Mouse (Mus musculus): ENCODE data around the gene Tcf19. TPM values are rescaled to one million over a fixed set of nuclear protein-coding genes. Genes with fewer than 3 reads are reported as not detected.

The Tcf19 gene
- total RNA-seq, 2 experiments from 2014 or later: 10.7 to 11.4 TPM

- no peak for TF ChIP-seq CTCF (IDR thresholded peaks at IDR 0.05)
- intact Hi-C loops (cut with DNase I): no loop called here
- H3K4me3 ChIP-seq: no peak overlapping the region
- peak overlapping the region; percentile 85; the same call in 1 of the 2 replicates for H3K27ac ChIP-seq
- DNase-seq (ENCODE audit: extremely low spot score in 1 of 2, low spot score in 2 of 2): peak in 1 of 2 experiments; percentile 4
Observed at GRCm38 (mm10) chr17:35548636-35549035, 32.0 kb upstream of the Tcf19 start.

GRCm38 (mm10) chr17:35547465-35547864 is 30.8 kb upstream of the Tcf19 start:
- no peak for TF ChIP-seq CTCF (IDR thresholded peaks at IDR 0.05)
- intact Hi-C loops (cut with DNase I): no loop called here

DNA sequence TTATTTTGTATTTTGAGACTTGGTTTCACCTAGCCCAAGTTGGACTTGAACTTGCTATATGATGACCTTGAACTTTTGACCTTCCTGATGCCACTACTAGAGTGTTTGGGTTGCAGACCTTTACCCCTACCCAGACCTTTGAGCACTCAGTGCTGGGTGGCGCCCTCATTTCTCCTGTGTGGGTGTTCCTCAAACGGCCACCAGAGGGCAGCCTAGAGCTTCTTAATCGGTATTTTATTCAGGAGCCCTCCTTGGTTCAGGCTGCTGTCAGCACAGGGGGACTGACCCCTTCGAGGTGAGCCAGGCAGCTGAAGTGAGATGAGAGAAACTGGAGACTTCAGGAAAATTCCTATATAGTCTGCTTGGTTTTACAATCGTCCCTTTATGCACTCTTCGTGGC is 28.1 kb upstream of the Tcf19 start:
- TF ChIP-seq CTCF (IDR thresholded peaks at IDR 0.05): peak; percentile 95
- Histone ChIP-seq H3K4me3 (no peak overlapping the region), H3K27ac (no peak overlapping the region)
- intact Hi-C loops (cut with DNase I): no loop called here
- peak; percentile 44 to 62 for DNase-seq (ENCODE audit: extremely low spot score in 1 of 2, low spot score in 2 of 2)

More at GRCm38 (mm10) chr17:35547465-35547864, 30.8 kb upstream of the Tcf19 start:
- Histone ChIP-seq H3K4me3 (no peak overlapping the region), H3K27ac (no peak overlapping the region; the same call in 1 of the 2 replicates)
- DNase-seq (ENCODE audit: extremely low spot score in 1 of 2, low spot score in 2 of 2): no peak

- H3K27ac ChIP-seq: peak overlapping the region; percentile 67
- no peak overlapping the region; the same call in 1 of the 2 replicates for H3K4me3 ChIP-seq
- no peak for TF ChIP-seq CTCF (IDR thresholded peaks at IDR 0.05)
- intact Hi-C loops (cut with DNase I): no loop called here
- DNase-seq (ENCODE audit: extremely low spot score in 1 of 2, low spot score in 2 of 2): no peak
Observed at GRCm38 (mm10) chr17:35544001-35544400, 27.4 kb upstream of the Tcf19 start.

DNA sequence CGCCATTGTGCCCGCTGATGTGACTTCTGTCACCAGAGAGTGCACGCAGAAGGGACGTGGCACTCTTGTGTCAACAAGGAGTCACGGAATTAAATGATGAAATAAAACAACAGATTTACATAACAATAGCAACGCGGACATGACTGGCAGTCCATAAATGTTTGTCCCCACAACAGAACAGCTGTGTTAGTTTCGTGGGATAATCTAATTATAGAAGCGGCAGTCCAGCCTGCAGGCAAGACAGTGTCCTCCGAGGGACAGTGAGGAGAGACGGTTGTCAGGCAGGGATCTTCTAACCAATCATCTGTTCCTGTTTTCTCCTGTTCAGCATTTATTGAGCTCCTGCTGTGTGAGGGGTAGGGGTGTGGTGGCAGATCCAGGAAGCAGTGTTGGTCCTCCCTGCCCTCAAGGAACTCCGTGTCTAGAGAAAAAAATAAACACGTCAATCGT is 26.8 kb upstream of the Tcf19 start:
- intact Hi-C loops (cut with DNase I): no loop called here
- no peak for DNase-seq (ENCODE audit: extremely low spot score in 1 of 2, low spot score in 2 of 2)
- H3K4me3 ChIP-seq: peak overlapping the region; percentile 15; the same call in 1 of the 2 replicates
- no peak for TF ChIP-seq CTCF (IDR thresholded peaks at IDR 0.05)
- peak overlapping the region; percentile 67 for H3K27ac ChIP-seq

DNA sequence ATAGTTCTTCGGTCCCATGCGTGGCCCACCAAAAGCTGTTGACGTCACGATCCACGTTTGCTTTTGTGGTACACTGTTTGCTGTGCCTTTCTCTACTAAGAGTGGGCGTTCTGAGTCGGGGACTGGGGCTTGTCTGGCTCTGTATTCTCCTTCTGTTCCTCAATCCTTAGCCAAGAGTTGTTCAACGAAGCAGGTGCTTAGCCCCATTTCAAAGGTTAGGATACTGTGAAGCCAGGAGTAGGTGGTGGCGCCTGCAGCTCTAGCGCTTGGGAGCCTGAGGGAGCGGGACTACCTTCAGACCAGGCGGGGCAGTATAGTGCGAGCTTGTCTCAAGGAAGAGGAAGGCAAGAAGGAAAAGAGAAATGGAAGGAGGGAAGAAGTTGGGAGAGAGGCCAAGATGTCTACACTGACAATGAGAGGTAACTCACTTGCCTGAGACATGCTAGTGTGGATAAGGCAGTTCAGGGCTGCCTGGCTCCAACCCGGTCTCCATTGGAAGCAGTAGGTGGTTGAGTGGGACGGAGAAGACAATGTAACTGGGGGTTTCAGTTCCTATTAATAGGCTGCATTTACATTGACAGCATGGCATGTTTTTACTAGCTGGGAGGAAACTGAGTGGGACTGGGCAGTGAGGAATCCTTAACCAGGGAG is 26.3 kb upstream of the Tcf19 start:
- TF ChIP-seq CTCF (IDR thresholded peaks at IDR 0.05): no peak
- no peak for DNase-seq (ENCODE audit: extremely low spot score in 1 of 2, low spot score in 2 of 2)
- peak overlapping the region; percentile 67 for H3K27ac ChIP-seq
- intact Hi-C loops (cut with DNase I): no loop called here
- H3K4me3 ChIP-seq: peak overlapping the region; percentile 15; the same call in 1 of the 2 replicates

- no peak for TF ChIP-seq CTCF (IDR thresholded peaks at IDR 0.05)
- DNase-seq (ENCODE audit: extremely low spot score in 1 of 2, low spot score in 2 of 2): no peak
- Histone ChIP-seq H3K4me3 (no peak overlapping the region), H3K27ac (no peak overlapping the region)
- intact Hi-C loops (cut with DNase I): no loop called here
Observed at GRCm38 (mm10) chr17:35539540-35539939, 22.9 kb upstream of the Tcf19 start.

GRCm38 (mm10) chr17:35538476-35538875 is 21.9 kb upstream of the Tcf19 start:
- Histone ChIP-seq H3K4me3 (no peak overlapping the region), H3K27ac (no peak overlapping the region)
- intact Hi-C loops (cut with DNase I): no loop called here
- DNase-seq (ENCODE audit: extremely low spot score in 1 of 2, low spot score in 2 of 2): no peak
- no peak for TF ChIP-seq CTCF (IDR thresholded peaks at IDR 0.05)

DNA sequence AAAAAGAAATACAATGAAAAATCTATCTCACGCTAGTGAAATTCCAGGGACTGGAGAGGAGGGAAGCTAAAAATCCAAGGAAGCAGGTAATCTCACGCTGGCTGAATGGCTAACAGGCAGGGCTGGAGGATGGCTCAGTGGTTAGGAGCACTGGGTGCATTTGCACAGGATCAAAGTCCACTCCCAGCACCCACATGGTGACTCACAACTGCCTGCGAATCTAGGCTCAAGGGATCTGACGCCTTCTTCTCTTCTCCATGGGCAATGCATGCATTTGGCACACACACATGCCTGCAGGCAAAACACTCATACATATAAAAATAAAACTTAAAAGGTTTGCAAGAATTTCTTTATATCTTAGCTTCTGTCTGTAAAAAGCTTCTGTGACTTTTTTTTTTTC is 20.8 kb upstream of the Tcf19 start:
- intact Hi-C loops (cut with DNase I): no loop called here
- Histone ChIP-seq H3K27ac (no peak overlapping the region), H3K4me3 (no peak overlapping the region)
- DNase-seq (ENCODE audit: extremely low spot score in 1 of 2, low spot score in 2 of 2): no peak
- no peak for TF ChIP-seq CTCF (IDR thresholded peaks at IDR 0.05)

- Histone ChIP-seq H3K27ac (peak overlapping the region; percentile 87), H3K4me3 (peak overlapping the region; percentile 1; the same call in 1 of the 2 replicates)
- peak; percentile 79 to 80 for DNase-seq (ENCODE audit: extremely low spot score in 1 of 2, low spot score in 2 of 2)
- TF ChIP-seq CTCF (IDR thresholded peaks at IDR 0.05): peak; percentile 95
- intact Hi-C loops (cut with DNase I): loop anchor here (2.0 kb wide), 1 partner anchor 18 kb away; the partner anchor contains the start of genes Cchcr1 and Tcf19
Observed at GRCm38 (mm10) chr17:35534343-35534742, 17.7 kb upstream of the Tcf19 start.

DNA sequence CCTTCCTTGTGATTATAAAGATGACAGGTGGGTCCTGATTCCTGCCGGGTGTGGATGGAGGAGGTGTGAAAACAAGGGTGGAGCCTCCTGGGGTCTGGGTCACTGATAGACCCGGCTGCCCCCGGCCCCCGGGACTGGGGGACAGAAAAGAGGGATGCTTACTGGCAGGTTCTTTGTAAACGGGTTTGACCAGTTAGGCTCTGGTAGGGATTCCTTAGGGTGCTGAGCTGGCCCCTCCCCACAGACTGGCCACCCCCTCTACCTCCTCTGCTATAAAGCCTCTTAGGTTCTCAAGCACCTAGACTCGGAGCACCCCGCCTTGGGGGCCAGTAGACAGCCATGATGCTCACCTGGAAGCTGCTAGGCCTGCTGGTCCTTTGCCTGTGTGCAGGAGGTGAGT is 16.3 kb upstream of the Tcf19 start, which contains the start of gene Psors1c2:
TSS of gene Psors1c2 (plus strand) at position 301 of the 400 bp plus-strand sequence.
- intact Hi-C loops (cut with DNase I): loop anchor here (1.0 kb wide), 1 partner anchor 49 kb away; no protein-coding TSS in a partner anchor
- no peak for DNase-seq (ENCODE audit: extremely low spot score in 1 of 2, low spot score in 2 of 2)
- H3K27ac ChIP-seq: no peak within 1 kb of the TSS; the same call in 1 of the 2 replicates

GRCm38 (mm10) chr17:35532360-35532759 is 15.7 kb upstream of the Tcf19 start:
- Histone ChIP-seq H3K4me3 (no peak overlapping the region), H3K27ac (no peak overlapping the region)
- DNase-seq (ENCODE audit: extremely low spot score in 1 of 2, low spot score in 2 of 2): no peak
- intact Hi-C loops (cut with DNase I): loop anchor here (1.0 kb wide), 1 partner anchor 48 kb away; no protein-coding TSS in a partner anchor
- no peak for TF ChIP-seq CTCF (IDR thresholded peaks at IDR 0.05)

More for the DNA sequence above, 16.3 kb upstream of the Tcf19 start, which contains the start of gene Psors1c2:
- TF ChIP-seq CTCF (IDR thresholded peaks at IDR 0.05): no peak
- H3K4me3 ChIP-seq: no peak within 1 kb of the TSS
